Mouse (Mus musculus): ENCODE results near the gene Efhd1.

- TF ChIP-seq CTCF (IDR thresholded peaks at IDR 0.05; ENCODE audit: borderline replicate concordance, insufficient read depth, low read depth, low read length) (no peak), POLR2A (IDR thresholded peaks at IDR 0.05; ENCODE audit: borderline replicate concordance, insufficient read depth, low read length) (no peak)
These were observed 18.7 kb upstream of the Efhd1 start for GRCm38 (mm10) chr1:87245430-87245829.
